Mouse (Mus musculus) olfactory bulb, adult 2 months (tissue): Measurements from ENCODE around the gene Tmem52.

Experiments used
- CTCF ChIP-seq: fragments of 200-500 bp; IDR thresholded peaks from 2 replicates; pipeline ENCODE4 v1.5.1; 2012; ENCODE audit warnings: low read depth, mild to moderate bottlenecking, low read length, moderate library complexity; ENCODE audit not compliant: insufficient read depth
- POLR2A ChIP-seq: fragments of 200-500 bp; IDR thresholded peaks from 2 replicates; pipeline ENCODE4 v1.6.1; 2012; ENCODE audit warnings: mild to moderate bottlenecking, low read depth, low read length, moderate library complexity; ENCODE audit not compliant: insufficient read depth

GRCm38 (mm10) chr4:155491529-155492130 is 22.7 kb downstream of the Tmem52 start:
- TF ChIP-seq CTCF (no peak), POLR2A (no peak)
